Comparison of ENCODE assay signal across 6 mouse cellular contexts in the genomic region with DNA sequence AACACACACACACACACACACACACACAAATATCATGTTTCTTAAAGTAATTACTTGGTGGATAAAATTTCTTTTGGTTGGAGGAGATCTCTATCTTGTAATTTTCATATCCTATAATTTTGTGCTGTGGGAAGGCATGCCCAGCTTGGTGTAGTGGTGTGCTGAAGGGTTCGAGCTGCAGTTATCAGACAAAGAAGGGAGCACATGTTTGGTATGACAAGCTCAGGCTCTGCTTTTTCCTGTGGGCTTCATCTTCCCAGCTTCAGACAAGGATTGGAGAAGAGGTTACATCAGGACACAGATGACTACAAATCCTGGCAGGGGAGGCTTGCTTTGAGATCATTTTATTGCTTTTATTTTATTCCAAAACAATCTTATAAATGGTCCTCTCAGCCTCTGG.
"Had no signal": no experiment of that assay in that cellular context is flagged by ENCODE, and none has a peak within 500 bp of the region (broad histone marks: within the 10 kb centered on the region; RNA-seq: fewer than 3 reads in every experiment).

No protein-coding gene starts in this region.

- DNase-seq: layer of hippocampus, adult 9-11 months; layer of hippocampus, postnatal 36 days; midbrain, embryonic 14.5 days; right cerebral cortex, adult 18-20 months; right cerebral cortex, postnatal 25 days; thymus, postnatal 4 days had no signal
